Mouse (Mus musculus) right cerebral cortex, adult 18-20 months (tissue): ENCODE results near the gene Lamb3.
"Not testable (repeated sequence)": the region's sequence is repeated elsewhere in the genome, so short reads cannot be mapped to it uniquely, and the experiment has no call there.

Source experiments
- DNase-seq: peaks from one replicate; pipeline ENCODE4 v3.0.0; 2022; ENCODE audit warnings: mixed read lengths

Gene Lamb3

GRCm38 (mm10) chr1:193285766-193286325 is 78.3 kb downstream of the Lamb3 start:
- not testable (repeated sequence) for DNase-seq

- no peak for DNase-seq
These were observed 80.1 kb downstream of the Lamb3 start for GRCm38 (mm10) chr1:193287578-193287977.

- no peak for DNase-seq
These were observed 81.6 kb downstream of the Lamb3 start for GRCm38 (mm10) chr1:193289076-193289475.

GRCm38 (mm10) chr1:193289914-193290313 is 82.4 kb downstream of the Lamb3 start:
- DNase-seq, result no peak

- no peak for DNase-seq
These were observed 83.2 kb downstream of the Lamb3 start for GRCm38 (mm10) chr1:193290686-193291085.

- no peak for DNase-seq
These were observed 85.5 kb downstream of the Lamb3 start for GRCm38 (mm10) chr1:193293039-193293438.

- DNase-seq, result no peak
These were observed 86.4 kb downstream of the Lamb3 start for GRCm38 (mm10) chr1:193293926-193294325.

- DNase-seq, result no peak
These were observed 88.4 kb downstream of the Lamb3 start for GRCm38 (mm10) chr1:193295920-193296319.

GRCm38 (mm10) chr1:193298141-193298765 is 90.8 kb downstream of the Lamb3 start:
- no peak for DNase-seq

GRCm38 (mm10) chr1:193299995-193300394 is 92.5 kb downstream of the Lamb3 start:
- no peak for DNase-seq

- DNase-seq, result no peak
These were observed 94.0 kb downstream of the Lamb3 start for GRCm38 (mm10) chr1:193301216-193302092.

GRCm38 (mm10) chr1:193302093-193302405 is 94.5 kb downstream of the Lamb3 start:
- DNase-seq, result no peak

GRCm38 (mm10) chr1:193303096-193303495 is 95.6 kb downstream of the Lamb3 start:
- no peak for DNase-seq

- no peak for DNase-seq
These were observed 97.9 kb downstream of the Lamb3 start for GRCm38 (mm10) chr1:193305386-193305785.

GRCm38 (mm10) chr1:193306832-193307231 is 99.3 kb downstream of the Lamb3 start:
- no peak for DNase-seq

- DNase-seq, result no peak
These were observed 102.5 kb downstream of the Lamb3 start for GRCm38 (mm10) chr1:193309785-193310518.

GRCm38 (mm10) chr1:193310519-193311085 is 103.1 kb downstream of the Lamb3 start:
- DNase-seq, result no peak

- DNase-seq, result no peak
These were observed 104.1 kb downstream of the Lamb3 start for GRCm38 (mm10) chr1:193311596-193311995.

- peak; percentile 66 for DNase-seq
These were observed 108.3 kb downstream of the Lamb3 start for GRCm38 (mm10) chr1:193315705-193316357.

- no peak for DNase-seq
These were observed 108.9 kb downstream of the Lamb3 start for GRCm38 (mm10) chr1:193316358-193316750.

- peak; percentile 62 for DNase-seq
These were observed 109.7 kb downstream of the Lamb3 start for GRCm38 (mm10) chr1:193317159-193317559.

- DNase-seq, result no peak
These were observed 112.2 kb downstream of the Lamb3 start for GRCm38 (mm10) chr1:193319721-193320120.
